Mouse (Mus musculus): ENCODE data around the gene Eif3i. TPM values are rescaled to one million over a fixed set of nuclear protein-coding genes. Genes with fewer than 3 reads are reported as not detected.

Gene Eif3i
- polyA plus RNA-seq, 2 experiments, result 201 to 223 TPM

DNA sequence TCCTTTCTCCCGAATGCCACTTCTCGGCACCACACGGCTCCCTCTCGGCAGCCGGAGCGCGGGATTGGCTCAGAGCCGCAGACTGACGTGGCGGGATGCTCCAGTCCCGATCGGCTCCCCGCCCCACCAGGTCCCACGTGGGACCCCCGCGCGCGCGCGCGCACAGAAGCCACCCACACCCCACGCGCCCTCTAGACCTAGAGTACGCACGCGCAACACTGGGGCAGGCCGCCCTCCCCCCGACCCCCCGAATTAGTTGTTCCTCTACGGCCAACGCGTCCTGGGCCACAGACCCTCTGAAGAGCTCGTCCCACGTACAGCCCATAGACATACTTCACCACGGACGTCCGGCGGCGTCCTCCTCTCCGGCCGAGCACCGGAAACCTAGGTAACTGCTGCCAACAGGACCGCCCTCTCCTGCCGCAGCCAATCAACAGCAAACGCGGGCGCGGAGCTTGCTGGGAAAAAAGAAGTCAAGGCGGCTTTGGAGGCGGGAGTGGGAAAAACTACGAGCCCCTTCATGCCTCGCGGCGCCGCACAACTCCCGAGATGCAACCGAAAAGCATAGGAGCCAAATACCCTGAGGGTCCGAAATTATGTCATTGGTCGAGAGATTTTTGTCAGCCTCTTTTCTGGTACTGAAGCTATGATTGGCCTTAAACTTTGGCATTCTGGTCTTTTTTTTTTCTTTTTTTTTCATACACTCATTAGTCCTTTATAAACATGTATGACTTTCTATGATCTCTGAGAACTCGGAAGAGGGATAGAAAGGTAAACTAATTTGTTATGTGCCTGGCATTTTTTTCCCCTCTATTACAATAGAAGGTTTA is 40.4 kb upstream of the Eif3i start, which contains the start of gene Txlna:
Gene Txlna, minus strand, starts transcription at position 428 of the 830 bp plus-strand sequence.
- Histone ChIP-seq H3K36me3 (replicated peaks; ENCODE audit: control insufficient read depth, insufficient read depth, low read depth) (peaks cover 31% of the 10 kb centered on the region), H3K27me3 (ENCODE audit: control insufficient read depth, insufficient read depth, low read length) (no peaks in the 10 kb centered on the region), H3K4me1 (replicated peaks; ENCODE audit: control insufficient read depth in 2 of 2, insufficient read depth in 2 of 2, low read length in 1 of 2) (peaks cover 10 to 12% of the 10 kb centered on the region in 2 experiments), H3K4me2 (ENCODE audit: low read depth) (peak within 1 kb of the TSS; percentile 85), H3K4me3 (ENCODE audit: insufficient read depth in 1 of 2, low read depth in 2 of 2, low read length in 2 of 2) (peak within 1 kb of the TSS; percentile 57 to 93), H3K27ac (peak within 1 kb of the TSS; percentile 56), H3K9ac (replicated peaks) (peak within 1 kb of the TSS; percentile 74), H3K9me3 (ENCODE audit: control insufficient read depth, low read length) (no peaks in the 10 kb centered on the region)
- DNase-seq (ENCODE audit: low read depth in 3 of 3, low spot score in 3 of 3), result peak; percentile 95 to 97 (median 95)
- ATAC-seq (ENCODE audit: insufficient read depth), result peak; percentile 93
- under 1% methylated on average over 60 of the region's 60 CpGs for WGBS (ENCODE audit: insufficient replicate concordance)
- TF ChIP-seq CTCF (IDR thresholded peaks at IDR 0.05; ENCODE audit: low read depth) (no peak), EP300 (IDR thresholded peaks at IDR 0.05; ENCODE audit: low read depth) (no peak; the same call in 1 of the 2 replicates)

DNA sequence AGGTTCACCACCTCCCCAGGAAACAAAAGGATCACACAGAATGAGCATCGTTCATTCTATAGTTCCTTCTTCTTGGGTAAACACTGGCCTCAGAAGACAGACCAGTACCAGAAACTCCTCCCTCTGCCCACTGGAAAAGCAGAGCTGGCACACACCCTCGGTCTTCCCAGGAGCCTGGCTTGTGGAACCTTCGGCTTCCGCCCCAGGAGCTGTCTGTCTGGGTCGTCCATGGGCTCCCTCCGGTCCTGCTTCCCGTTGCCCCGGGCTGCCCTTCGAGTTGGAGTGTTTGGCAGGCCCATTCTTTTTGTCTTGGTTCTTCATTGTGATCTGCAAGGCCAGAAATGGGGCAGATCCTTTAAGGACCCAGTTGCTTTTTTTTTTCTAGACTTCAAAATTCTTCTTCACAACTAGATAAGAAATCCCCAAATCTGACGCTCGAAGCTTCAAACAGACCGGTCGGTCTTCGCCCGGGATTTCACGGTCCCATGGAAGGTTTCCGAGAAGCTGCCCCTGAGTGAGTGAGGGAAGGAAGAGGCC is 39.7 kb upstream of the Eif3i start:
- Histone ChIP-seq H3K36me3 (replicated peaks; ENCODE audit: control insufficient read depth, insufficient read depth, low read depth) (peaks cover 33% of the 10 kb centered on the region), H3K9me3 (ENCODE audit: control insufficient read depth, low read length) (no peaks in the 10 kb centered on the region), H3K4me2 (ENCODE audit: low read depth) (peak overlapping the region; percentile 85), H3K4me1 (replicated peaks; ENCODE audit: control insufficient read depth in 2 of 2, insufficient read depth in 2 of 2, low read length in 1 of 2) (peaks cover 10 to 12% of the 10 kb centered on the region in 2 experiments), H3K4me3 (ENCODE audit: insufficient read depth in 1 of 2, low read depth in 2 of 2, low read length in 2 of 2) (peak overlapping the region; percentile 57 to 93), H3K27me3 (ENCODE audit: control insufficient read depth, insufficient read depth, low read length) (no peaks in the 10 kb centered on the region), H3K27ac (peak overlapping the region; percentile 11), H3K9ac (replicated peaks) (peak overlapping the region; percentile 74)
- 2% methylated on average over 17 of the region's 17 CpGs for WGBS (ENCODE audit: insufficient replicate concordance)
- no peak for DNase-seq (ENCODE audit: low read depth in 3 of 3, low spot score in 3 of 3)
- no peak for TF ChIP-seq EP300 (IDR thresholded peaks at IDR 0.05; ENCODE audit: low read depth)
- TF ChIP-seq CTCF (IDR thresholded peaks at IDR 0.05; ENCODE audit: low read depth), result no peak
- ATAC-seq (ENCODE audit: insufficient read depth), result no peak

DNA sequence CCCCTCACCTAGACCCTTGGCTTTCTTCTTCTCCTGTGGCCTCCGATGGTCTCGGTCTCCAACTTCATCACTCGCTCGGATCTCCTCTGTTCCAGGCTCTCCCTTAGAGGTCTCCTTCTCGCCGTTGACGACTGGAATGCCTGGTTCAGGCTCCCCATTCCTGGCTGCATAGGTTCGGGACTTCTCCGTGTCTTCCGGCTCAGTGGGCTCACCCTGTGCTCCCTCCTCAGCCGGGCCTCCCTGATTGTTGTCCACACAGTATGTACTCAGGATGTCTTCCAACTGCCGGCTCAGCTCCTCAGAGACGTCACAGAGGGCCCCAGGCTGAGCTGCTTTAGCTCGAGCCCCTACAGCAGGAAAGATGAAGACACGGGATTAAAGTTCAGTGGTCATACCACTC is 38.8 kb upstream of the Eif3i start:
- TF ChIP-seq EP300 (IDR thresholded peaks at IDR 0.05; ENCODE audit: low read depth), result no peak
- no peak for TF ChIP-seq CTCF (IDR thresholded peaks at IDR 0.05; ENCODE audit: low read depth)
- Histone ChIP-seq H3K4me1 (replicated peaks; ENCODE audit: control insufficient read depth in 2 of 2, insufficient read depth in 2 of 2, low read length in 1 of 2) (peaks cover 10 to 18% of the 10 kb centered on the region in 2 experiments), H3K9ac (replicated peaks) (peak overlapping the region; percentile 74), H3K36me3 (replicated peaks; ENCODE audit: control insufficient read depth, insufficient read depth, low read depth) (peaks cover 40% of the 10 kb centered on the region), H3K9me3 (ENCODE audit: control insufficient read depth, low read length) (no peaks in the 10 kb centered on the region), H3K27ac (no peak overlapping the region), H3K27me3 (ENCODE audit: control insufficient read depth, insufficient read depth, low read length) (no peaks in the 10 kb centered on the region), H3K4me3 (ENCODE audit: insufficient read depth in 1 of 2, low read depth in 2 of 2, low read length in 2 of 2) (peak overlapping the region in 1 of 2 experiments; percentile 57; a peak in 3 of 4 replicates), H3K4me2 (ENCODE audit: low read depth) (peak overlapping the region; percentile 85)
- ATAC-seq (ENCODE audit: insufficient read depth), result no peak
- no peak for DNase-seq (ENCODE audit: low read depth in 3 of 3, low spot score in 3 of 3)
- WGBS (ENCODE audit: insufficient replicate concordance), result 84% methylated on average over 15 of the region's 15 CpGs

DNA sequence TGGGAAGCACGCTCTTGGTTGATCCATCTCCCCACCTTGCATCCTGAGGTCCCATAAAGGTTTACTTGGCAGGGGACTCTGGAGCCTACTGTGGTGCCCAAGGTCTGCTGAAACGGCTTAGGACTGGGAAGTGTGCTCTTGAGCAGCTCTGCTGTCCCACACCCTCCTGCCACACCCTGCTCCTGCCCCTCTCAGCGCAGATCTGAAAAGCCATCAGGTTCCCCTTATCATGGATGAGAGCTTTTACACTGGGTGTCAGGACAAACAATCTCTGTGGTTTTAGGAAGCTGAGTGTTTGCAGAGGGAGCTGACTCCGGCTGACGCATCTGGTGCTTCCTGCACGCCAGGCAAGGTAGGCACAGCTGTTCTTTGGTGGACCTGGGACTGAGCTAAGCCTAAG is 33.4 kb upstream of the Eif3i start:
- no peaks in the 10 kb centered on the region for H3K9me3 ChIP-seq (ENCODE audit: control insufficient read depth, low read length)
- no peak overlapping the region for H3K4me3 ChIP-seq (ENCODE audit: insufficient read depth in 1 of 2, low read depth in 2 of 2, low read length in 2 of 2)
- 34% methylated on average over 6 of the region's 6 CpGs for WGBS (ENCODE audit: insufficient replicate concordance)
- TF ChIP-seq EP300 (IDR thresholded peaks at IDR 0.05; ENCODE audit: low read depth) (0 out of 2 replicates have a peak, but pooled peaks have one; percentile 15), CTCF (IDR thresholded peaks at IDR 0.05; ENCODE audit: low read depth) (no peak)
- H3K27ac ChIP-seq, result no peak overlapping the region
- no peaks in the 10 kb centered on the region for H3K27me3 ChIP-seq (ENCODE audit: control insufficient read depth, insufficient read depth, low read length)
- peaks cover 88% of the 10 kb centered on the region for H3K36me3 ChIP-seq (replicated peaks; ENCODE audit: control insufficient read depth, insufficient read depth, low read depth)
- ATAC-seq (ENCODE audit: insufficient read depth) (peak; percentile 79), DNase-seq (ENCODE audit: low read depth in 3 of 3, low spot score in 3 of 3) (no peak)
- peak overlapping the region; percentile 9; the same call in 1 of the 2 replicates for H3K9ac ChIP-seq (replicated peaks)
- H3K4me1 ChIP-seq (replicated peaks; ENCODE audit: control insufficient read depth in 2 of 2, insufficient read depth in 2 of 2, low read length in 1 of 2), result peaks cover 7 to 14% of the 10 kb centered on the region in 2 experiments
- peak overlapping the region; percentile 40 for H3K4me2 ChIP-seq (ENCODE audit: low read depth)

DNA sequence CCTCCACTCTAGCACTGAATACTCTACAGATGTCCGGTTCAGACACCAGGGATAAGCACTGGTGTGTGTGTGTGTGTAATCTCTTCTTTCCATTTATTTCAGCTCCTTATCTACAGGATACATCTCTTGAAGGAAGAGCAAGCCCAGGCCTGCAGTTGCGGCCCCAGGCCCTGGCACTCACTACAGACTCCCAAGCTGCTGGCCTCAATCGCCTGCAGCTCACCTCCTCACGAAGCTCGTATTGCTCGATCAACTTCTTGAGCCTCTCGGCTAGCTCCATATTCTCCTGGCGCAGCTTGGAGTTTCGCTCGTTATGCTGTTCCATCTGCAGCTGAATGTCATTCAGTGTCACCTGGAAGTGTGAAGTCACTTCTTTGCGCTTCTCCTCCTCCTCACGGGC is 31.4 kb upstream of the Eif3i start:
- no peak overlapping the region for H3K9ac ChIP-seq (replicated peaks)
- peaks cover 7 to 14% of the 10 kb centered on the region in 2 experiments for H3K4me1 ChIP-seq (replicated peaks; ENCODE audit: control insufficient read depth in 2 of 2, insufficient read depth in 2 of 2, low read length in 1 of 2)
- no peaks in the 10 kb centered on the region for H3K27me3 ChIP-seq (ENCODE audit: control insufficient read depth, insufficient read depth, low read length)
- H3K4me2 ChIP-seq (ENCODE audit: low read depth), result no peak overlapping the region
- ATAC-seq (ENCODE audit: insufficient read depth) (no peak), DNase-seq (ENCODE audit: low read depth in 3 of 3, low spot score in 3 of 3) (no peak)
- no peak overlapping the region for H3K27ac ChIP-seq
- H3K9me3 ChIP-seq (ENCODE audit: control insufficient read depth, low read length), result no peaks in the 10 kb centered on the region
- TF ChIP-seq CTCF (IDR thresholded peaks at IDR 0.05; ENCODE audit: low read depth) (no peak), EP300 (IDR thresholded peaks at IDR 0.05; ENCODE audit: low read depth) (no peak)
- H3K36me3 ChIP-seq (replicated peaks; ENCODE audit: control insufficient read depth, insufficient read depth, low read depth), result peaks cover 90% of the 10 kb centered on the region
- 85% methylated on average over 12 of the region's 12 CpGs for WGBS (ENCODE audit: insufficient replicate concordance)
- no peak overlapping the region for H3K4me3 ChIP-seq (ENCODE audit: insufficient read depth in 1 of 2, low read depth in 2 of 2, low read length in 2 of 2)

All from liver, embryonic 14.5 days (tissue).